Mouse (Mus musculus) intestine, embryonic 14.5 days (tissue): ENCODE results near the gene Usp39. TPM values are rescaled to one million over a fixed set of nuclear protein-coding genes. Genes with fewer than 3 reads are reported as not detected.

ENCODE experiments used
- ATAC-seq: fragments of 200-750 bp; cut with Nextera tagmentation; replicated peaks from 2 replicates; pipeline ENCODE4 v1.8.0; 2017; ENCODE audit warnings: low read depth, moderate number of reproducible peaks, moderate TSS enrichment, moderate library complexity; ENCODE audit not compliant: low FRiP score, low TSS enrichment
- DNase-seq: peaks from one replicate; pipeline ENCODE4 v3.0.0-alpha.2; 2018; ENCODE audit warnings: low spot score
- H3K27ac ChIP-seq: fragments of 300-500 bp; sonication (generic); 2 replicates; pipeline ENCODE4 v1.5.1; 2014; ENCODE audit warnings: low read depth, mild to moderate bottlenecking, control low read depth
- H3K27me3 ChIP-seq: fragments of 300-500 bp; sonication (generic); replicated peaks from 2 replicates; pipeline ENCODE4 v1.6.1; 2014; ENCODE audit warnings: low read length, control low read depth; ENCODE audit not compliant: control insufficient read depth, insufficient read depth
- H3K36me3 ChIP-seq: fragments of 300-500 bp; sonication (generic); 2 replicates; pipeline ENCODE4 v1.6.1; 2014; ENCODE audit warnings: low read length, control low read depth; ENCODE audit not compliant: control insufficient read depth, insufficient read depth
- H3K4me1 ChIP-seq: fragments of 300-500 bp; sonication (generic); replicated peaks from 2 replicates; pipeline ENCODE4 v1.6.1; 2014; ENCODE audit warnings: low read length, control low read depth, mixed read lengths; ENCODE audit not compliant: control insufficient read depth, insufficient read depth
- H3K4me2 ChIP-seq: fragments of 300-500 bp; sonication (generic); 2 replicates; pipeline ENCODE4 v1.6.1; 2014; ENCODE audit warnings: low read length
- H3K4me3 ChIP-seq: fragments of 300-500 bp; sonication (generic); 2 replicates; pipeline ENCODE4 v1.5.1; 2014; ENCODE audit warnings: low read depth, low read length, control low read depth, mixed read lengths
- H3K9ac ChIP-seq: fragments of 300-500 bp; sonication (generic); 2 replicates; pipeline ENCODE4 v1.6.1; 2014; ENCODE audit warnings: mild to moderate bottlenecking, low read length
- H3K9me3 ChIP-seq: fragments of 300-500 bp; sonication (generic); 2 replicates; pipeline ENCODE4 v1.6.1; 2016; ENCODE audit warnings: low read length, control low read depth; ENCODE audit not compliant: control insufficient read depth
- WGBS: fragments of 180-500 bp; shearing (Covaris S2); extraction: QIAGEN DNeasy Blood & Tissue Kit; methylation state at CpG from one replicate; pipeline ENCODE4 v1.1.7; 2014; 5-methylcytosine and 5-hydroxymethylcytosine counted together
- polyA plus RNA-seq: library from polyadenylated mRNA; unstranded; fragments of >200 nt; fragmentation: Nextera tagmentation; extraction: Ambion mirVana; gene quantifications from 2 replicates; pipeline ENCODE4 v1.2.1, GENCODE M21; 2014

The Usp39 gene
- polyA plus RNA-seq, 1 experiment from 2014 or later: 56.2 TPM

- no peak overlapping the region for H3K27ac ChIP-seq
- H3K4me3 ChIP-seq: no peak overlapping the region
- H3K27me3 ChIP-seq: no peaks in the 10 kb centered on the region
- H3K9me3 ChIP-seq: no peaks in the 10 kb centered on the region
- H3K36me3 ChIP-seq: peaks cover 26% of the 10 kb centered on the region
- DNase-seq: no peak
- no peak overlapping the region for H3K9ac ChIP-seq
- no peak overlapping the region for H3K4me2 ChIP-seq
- no peak for ATAC-seq
- peaks cover 27% of the 10 kb centered on the region for H3K4me1 ChIP-seq
- WGBS: 64% methylated on average over 2 of the region's 2 CpGs
Observed at GRCm38 (mm10) chr6:72359343-72359742, 14.4 kb upstream of the Usp39 start.

- Histone ChIP-seq H3K4me3 (no peak overlapping the region), H3K9me3 (no peaks in the 10 kb centered on the region), H3K4me1 (peaks cover 27% of the 10 kb centered on the region), H3K27ac (no peak overlapping the region), H3K36me3 (peaks cover 26% of the 10 kb centered on the region), H3K9ac (no peak overlapping the region), H3K4me2 (no peak overlapping the region), H3K27me3 (no peaks in the 10 kb centered on the region)
- ATAC-seq (no peak), DNase-seq (no peak)
- WGBS: 88% methylated on average over 10 of the region's 10 CpGs
Observed at GRCm38 (mm10) chr6:72358086-72358764, 13.2 kb upstream of the Usp39 start.

- Histone ChIP-seq H3K27ac (no peak overlapping the region), H3K36me3 (peaks cover 26% of the 10 kb centered on the region), H3K9me3 (no peaks in the 10 kb centered on the region), H3K4me3 (no peak overlapping the region), H3K9ac (no peak overlapping the region), H3K4me1 (peaks cover 31% of the 10 kb centered on the region), H3K27me3 (no peaks in the 10 kb centered on the region), H3K4me2 (no peak overlapping the region)
- no peak for DNase-seq
- no peak for ATAC-seq
- 59% methylated on average over 5 of the region's 5 CpGs for WGBS
Observed at GRCm38 (mm10) chr6:72357164-72358079, 12.4 kb upstream of the Usp39 start.

GRCm38 (mm10) chr6:72356001-72356532 lies 11.1 kb upstream of the Usp39 start:
- no peak for ATAC-seq
- 36% methylated on average over 8 of the region's 8 CpGs for WGBS

GRCm38 (mm10) chr6:72355066-72355911 lies 10.3 kb upstream of the Usp39 start, which contains the start of gene Tmem150a:
Tmem150a (plus strand) TSS chr6:72355447.
- peak within 1 kb of the TSS; percentile 57 for H3K9ac ChIP-seq
- peak within 1 kb of the TSS; percentile 94 for H3K4me2 ChIP-seq
- peak within 1 kb of the TSS; percentile 57 for H3K4me3 ChIP-seq
- H3K9me3 ChIP-seq: no peaks in the 10 kb centered on the region
- DNase-seq: peak; percentile 85
- H3K27ac ChIP-seq: no peak within 1 kb of the TSS
- WGBS: under 1% methylated on average over 63 of the region's 71 CpGs
- peaks cover 36% of the 10 kb centered on the region for H3K36me3 ChIP-seq
- H3K4me1 ChIP-seq: peaks cover 20% of the 10 kb centered on the region
- H3K27me3 ChIP-seq: no peaks in the 10 kb centered on the region
- peak; percentile 91 for ATAC-seq

More at GRCm38 (mm10) chr6:72356001-72356532, 11.1 kb upstream of the Usp39 start:
- Histone ChIP-seq H3K36me3 (peaks cover 28% of the 10 kb centered on the region), H3K4me2 (peak overlapping the region; percentile 94), H3K9ac (peak overlapping the region; percentile 57), H3K27me3 (no peaks in the 10 kb centered on the region), H3K9me3 (no peaks in the 10 kb centered on the region), H3K4me1 (peaks cover 27% of the 10 kb centered on the region), H3K27ac (no peak overlapping the region), H3K4me3 (peak overlapping the region; percentile 57)
- no peak for DNase-seq

- Histone ChIP-seq H3K4me1 (peaks cover 17% of the 10 kb centered on the region), H3K27ac (no peak overlapping the region), H3K36me3 (peaks cover 36% of the 10 kb centered on the region), H3K9me3 (no peaks in the 10 kb centered on the region), H3K27me3 (no peaks in the 10 kb centered on the region), H3K4me3 (no peak overlapping the region), H3K9ac (no peak overlapping the region), H3K4me2 (no peak overlapping the region)
- 79% methylated on average over 1 of the region's 1 CpGs for WGBS
- DNase-seq: no peak
- ATAC-seq: no peak
Observed at GRCm38 (mm10) chr6:72354025-72354424, 9.0 kb upstream of the Usp39 start.

- no peak overlapping the region for H3K4me2 ChIP-seq
- no peak for DNase-seq
- ATAC-seq: no peak
- peaks cover 32% of the 10 kb centered on the region for H3K36me3 ChIP-seq
- WGBS: 70% methylated on average over 5 of the region's 5 CpGs
- no peak overlapping the region for H3K27ac ChIP-seq
- H3K9me3 ChIP-seq: no peaks in the 10 kb centered on the region
- H3K4me3 ChIP-seq: no peak overlapping the region
- H3K27me3 ChIP-seq: no peaks in the 10 kb centered on the region
- H3K4me1 ChIP-seq: peaks cover 25% of the 10 kb centered on the region
- H3K9ac ChIP-seq: no peak overlapping the region
Observed at GRCm38 (mm10) chr6:72352636-72353405, 7.8 kb upstream of the Usp39 start.
